Mouse (Mus musculus) CH12.LX (cell line): ENCODE data around the gene Cyp2j12. TPM values are rescaled to one million over a fixed set of nuclear protein-coding genes. Genes with fewer than 3 reads are reported as not detected.

Source experiments
- DNase-seq: peaks from one replicate; pipeline ENCODE4 v3.0.0-alpha.2; 2013; ENCODE audit errors: extremely low read depth
- H3K27ac ChIP-seq: 2 replicates; pipeline ENCODE4 v1.5.1; 2012; ENCODE audit warnings: low read depth, mild to moderate bottlenecking, control low read depth, moderate library complexity; ENCODE audit not compliant: insufficient read depth
- H3K27me3 ChIP-seq: replicated peaks from 2 replicates; pipeline ENCODE3; 2012; ENCODE audit warnings: inconsistent platforms
- H3K36me3 ChIP-seq, 2 experiments: replicated peaks in 1 of 2; 2 replicates each; pipeline versions ENCODE3 to v1.6.1; 2012; ENCODE audit warnings: inconsistent platforms in 1 of 2, low read length in 1 of 2, mild to moderate bottlenecking in 1 of 2, mixed read lengths in 1 of 2, moderate library complexity in 1 of 2; ENCODE audit not compliant: control insufficient read depth in 1 of 2, insufficient read depth in 1 of 2
- H3K4me1 ChIP-seq, 2 experiments: 2 replicates each; pipeline ENCODE4 v1.6.1; 2012; ENCODE audit warnings: inconsistent platforms in 1 of 2, moderate library complexity in 1 of 2; ENCODE audit not compliant: insufficient read depth in 2 of 2, control insufficient read depth in 1 of 2
- H3K4me2 ChIP-seq: 2 replicates; pipeline ENCODE4 v1.6.1; 2012; ENCODE audit warnings: low read depth, mild to moderate bottlenecking, control low read depth; ENCODE audit not compliant: poor library complexity, insufficient read depth, severe bottlenecking
- H3K4me3 ChIP-seq, 3 experiments: fragments of 150-350 bp in 1 of 3; sonication (generic) in 1 of 3; replicated peaks in 1 of 3; 2 replicates each; pipeline versions ENCODE3 to v1.5.1; 2011 to 2012; ENCODE audit warnings: low read depth in 2 of 3, low read length in 2 of 3, mild to moderate bottlenecking in 2 of 3, moderate library complexity in 2 of 3, control low read depth in 1 of 3, improper control_type of control experiment in 1 of 3, inconsistent platforms in 1 of 3, mixed read lengths in 1 of 3; ENCODE audit not compliant: poor library complexity in 1 of 3
- H3K79me2 ChIP-seq: replicated peaks from 2 replicates; pipeline ENCODE4 v1.6.1; 2012; ENCODE audit warnings: mild to moderate bottlenecking, moderate library complexity; ENCODE audit not compliant: control insufficient read depth, poor library complexity, insufficient read depth, severe bottlenecking; ENCODE audit errors: extremely low read depth
- H3K9ac ChIP-seq: 2 replicates; pipeline ENCODE4 v1.6.1; 2012; ENCODE audit warnings: low read depth, mild to moderate bottlenecking, control low read depth, moderate library complexity; ENCODE audit not compliant: insufficient read depth
- H3K9me3 ChIP-seq: replicated peaks from 2 replicates; pipeline ENCODE3; 2012; ENCODE audit warnings: low read length, inconsistent platforms, mixed read lengths
- CHD2 ChIP-seq: IDR thresholded peaks from 2 replicates; pipeline ENCODE4 v1.6.1; 2011; ENCODE audit warnings: low read length, improper control_type of control experiment
- NELFE ChIP-seq: IDR thresholded peaks from 2 replicates; pipeline ENCODE4 v1.6.1; 2011; ENCODE audit warnings: low read depth, low read length, improper control_type of control experiment
- USF2 ChIP-seq: conservative IDR thresholded peaks from 2 replicates; pipeline ENCODE4 v1.6.1; 2011; ENCODE audit warnings: low read depth, low read length, improper control_type of control experiment
- ZKSCAN1 ChIP-seq: IDR thresholded peaks from 2 replicates; pipeline ENCODE4 v1.6.1; 2012; ENCODE audit warnings: low read depth, inconsistent platforms, low read length, improper control_type of control experiment, borderline replicate concordance
- ZNF384 ChIP-seq: IDR thresholded peaks from 2 replicates; pipeline ENCODE4 v1.6.1; 2012; ENCODE audit warnings: low read depth, low read length, improper control_type of control experiment, inconsistent platforms
- dilution Hi-C: fragments of 300-500 bp; cut with MboI; formaldehyde crosslinking; loops from 2 replicates; pipeline ENCODE4 v1.14.3; 2020; ENCODE audit warnings: low sequenced_read_pairs; ENCODE audit not compliant: extremely low pct_unique_long_range_greater_than_20kb, extremely low pct_ligation_motif_present
- in situ Hi-C: fragments of 300-500 bp; cut with MboI; formaldehyde crosslinking; loops from 3 replicates; pipeline ENCODE4 v1.14.3; 2019; ENCODE audit warnings: low sequenced_read_pairs, low pct_ligation_motif_present, low pct_unique_long_range_greater_than_20kb, mixed read lengths
- polyA plus RNA-seq: library from polyadenylated mRNA; unstranded; fragments of >175 nt; gene quantifications from 2 replicates; pipeline ENCODE4 v1.2.1, GENCODE M21; 2012; ENCODE audit warnings: low read depth; ENCODE audit not compliant: insufficient read length
- total RNA-seq, 2 experiments: library from RNA; depleted of rRNA; stranded (reverse); fragments of 300-350 nt in 1 of 2; fragments of >200 nt in 1 of 2; gene quantifications; 2 replicates each; pipeline ENCODE4 v1.2.3; 2012 to 2014

Gene Cyp2j12
- total and polyA plus RNA-seq, 3 experiments = not detected

DNA sequence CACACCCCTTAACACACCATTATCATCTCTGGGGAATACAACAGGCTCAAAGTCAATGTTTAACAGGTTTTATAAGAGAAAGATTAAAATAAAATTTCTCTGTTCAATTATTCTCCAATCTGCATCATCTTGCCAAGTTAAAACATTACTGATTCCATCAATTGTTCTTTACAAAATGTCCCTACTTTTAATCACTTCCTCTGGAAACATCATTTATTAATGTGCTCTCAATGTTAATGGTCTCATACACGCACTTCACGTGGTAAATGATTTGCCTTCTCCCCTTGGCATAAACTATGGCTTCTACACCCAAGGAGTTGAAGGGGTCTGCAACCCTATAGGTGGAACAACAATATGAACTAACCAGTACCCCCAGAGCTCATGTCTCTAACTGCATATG, 80.8 kb downstream of the Cyp2j12 start:
- dilution Hi-C loops (no loop called here), in situ Hi-C loops (no loop called here)
- peaks cover 20% of the 10 kb centered on the region for H3K27me3 ChIP-seq
- H3K9ac ChIP-seq = no peak overlapping the region
- no peak for DNase-seq
- no peak overlapping the region for H3K27ac ChIP-seq
- no peak overlapping the region for H3K4me2 ChIP-seq
- H3K4me1 ChIP-seq = no peaks in the 10 kb centered on the region
- no peaks in the 10 kb centered on the region for H3K36me3 ChIP-seq
- TF ChIP-seq ZKSCAN1 (no peak), CHD2 (no peak), ZNF384 (no peak), USF2 (no peak), NELFE (no peak)
- no peak overlapping the region for H3K4me3 ChIP-seq
- no peaks in the 10 kb centered on the region for H3K9me3 ChIP-seq
- no peaks in the 10 kb centered on the region for H3K79me2 ChIP-seq

Other genes starting within 250 kb of the Cyp2j12 start
- 0.17 TPM in 2 replicates for gene Hook1, start 173.9 kb downstream of the Cyp2j12 start, total RNA-seq (2012; rRNA removed)
- gene Hook1, start 173.9 kb downstream of the Cyp2j12 start, total RNA-seq (2014; rRNA removed) = 0.17 and 0.34 TPM in 2 replicates
- gene Hook1, start 173.9 kb downstream of the Cyp2j12 start, polyA plus RNA-seq = 0.12 and 0.39 TPM in 2 replicates
- gene Cyp2j13, start 63.6 kb downstream of the Cyp2j12 start, total RNA-seq (2012; rRNA removed) = not detected in 2 replicates
- not detected in 2 replicates for gene Cyp2j13, start 63.6 kb downstream of the Cyp2j12 start, total RNA-seq (2014; rRNA removed)
- not detected in 2 replicates for gene Cyp2j13, start 63.6 kb downstream of the Cyp2j12 start, polyA plus RNA-seq
- not detected in 2 replicates for gene Cyp2j7, start 95.5 kb upstream of the Cyp2j12 start, total RNA-seq (2012; rRNA removed)
- gene Cyp2j7, start 95.5 kb upstream of the Cyp2j12 start, total RNA-seq (2014; rRNA removed) = not detected in 2 replicates
- gene Cyp2j7, start 95.5 kb upstream of the Cyp2j12 start, polyA plus RNA-seq = not detected in 2 replicates
- gene Cyp2j11, start 207.5 kb upstream of the Cyp2j12 start, total RNA-seq (2012; rRNA removed) = not detected in 2 replicates
- gene Cyp2j11, start 207.5 kb upstream of the Cyp2j12 start, total RNA-seq (2014; rRNA removed) = not detected in 2 replicates
- gene Cyp2j11, start 207.5 kb upstream of the Cyp2j12 start, polyA plus RNA-seq = not detected in 2 replicates